Mouse (Mus musculus) adrenal gland, adult 10 weeks (tissue): Measurements from ENCODE around the gene Zcwpw1. TPM values are rescaled to one million over a fixed set of nuclear protein-coding genes. Genes with fewer than 3 reads are reported as not detected.

ENCODE experiments used
- polyA plus RNA-seq: library from polyadenylated mRNA; stranded (reverse); fragments of 350-450 nt; fragmentation: Illumina TruSeq; extraction: RNeasy Lipid Tissue Mini Kit (QIAGEN cat#74804); gene quantifications from one replicate; pipeline ENCODE4 v1.2.3, GENCODE M21; 2014; ENCODE audit warnings: low read depth, low replicate concordance

The Zcwpw1 gene
- polyA plus RNA-seq = 7.7 TPM

GRCm38 (mm10) chr5:137787151-137787928 is at the start of gene Zcwpw1, which contains the start of gene Mepce:
Zcwpw1 (plus strand) TSS chr5:137787798.
Mepce (minus strand) TSS chr5:137787655.

DNA sequence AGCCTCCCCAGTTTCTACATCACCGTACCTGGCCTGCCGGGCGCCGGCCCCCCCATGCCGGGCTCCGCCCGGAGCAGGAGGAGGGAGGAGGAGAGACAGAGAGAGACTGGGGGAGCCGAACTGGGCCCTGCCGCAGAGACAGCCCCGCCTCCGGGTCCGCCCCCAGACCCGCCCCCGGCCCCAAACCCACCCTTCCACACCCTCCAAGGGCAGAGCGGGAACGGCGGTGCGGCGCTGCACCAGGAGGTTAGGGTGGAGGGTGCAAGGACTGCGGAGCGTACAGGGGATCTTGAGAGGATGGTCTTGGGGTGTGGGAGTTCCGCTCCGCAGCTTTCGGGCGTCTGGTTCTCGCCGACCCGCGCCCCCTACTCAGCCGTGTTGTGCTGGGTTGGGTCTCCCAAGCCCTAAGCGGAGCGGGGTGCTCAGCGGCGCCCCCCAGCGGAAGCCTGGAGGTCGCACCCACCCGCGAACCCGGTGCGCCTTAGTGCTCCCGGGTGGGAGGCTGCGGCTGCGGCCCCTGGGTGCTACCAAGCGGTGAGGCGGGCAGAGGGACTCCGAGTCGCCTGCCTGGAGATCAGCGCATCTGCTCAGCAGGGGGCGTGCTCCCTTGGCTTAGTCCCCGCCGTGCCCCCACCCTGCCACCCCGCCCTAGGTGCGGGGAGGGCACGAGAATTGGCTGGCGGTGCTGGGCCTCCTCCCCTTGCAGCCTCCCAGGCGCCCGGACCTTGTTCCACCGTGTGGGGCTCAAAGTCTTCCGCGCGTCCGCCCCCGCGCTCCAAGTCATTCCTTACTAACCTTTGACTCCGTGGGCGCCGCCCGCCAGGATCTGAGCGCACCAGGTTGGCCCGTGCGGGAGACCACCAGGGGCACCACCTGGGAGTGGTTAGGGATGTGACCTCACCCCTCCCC is 46.3 kb upstream of the Zcwpw1 start, which contains the start of gene Nyap1:
Nyap1 (minus strand) TSS at position 585 of the 909 bp plus-strand sequence.

GRCm38 (mm10) chr5:137745214-137746171 is 42.1 kb upstream of the Zcwpw1 start, which contains the start of gene Tsc22d4:
Tsc22d4 (plus strand) TSS chr5:137745730.

GRCm38 (mm10) chr5:137778635-137779034 is 9.0 kb upstream of the Zcwpw1 start, which contains the start of gene Ppp1r35:
Ppp1r35 (plus strand) TSS chr5:137778849.

DNA sequence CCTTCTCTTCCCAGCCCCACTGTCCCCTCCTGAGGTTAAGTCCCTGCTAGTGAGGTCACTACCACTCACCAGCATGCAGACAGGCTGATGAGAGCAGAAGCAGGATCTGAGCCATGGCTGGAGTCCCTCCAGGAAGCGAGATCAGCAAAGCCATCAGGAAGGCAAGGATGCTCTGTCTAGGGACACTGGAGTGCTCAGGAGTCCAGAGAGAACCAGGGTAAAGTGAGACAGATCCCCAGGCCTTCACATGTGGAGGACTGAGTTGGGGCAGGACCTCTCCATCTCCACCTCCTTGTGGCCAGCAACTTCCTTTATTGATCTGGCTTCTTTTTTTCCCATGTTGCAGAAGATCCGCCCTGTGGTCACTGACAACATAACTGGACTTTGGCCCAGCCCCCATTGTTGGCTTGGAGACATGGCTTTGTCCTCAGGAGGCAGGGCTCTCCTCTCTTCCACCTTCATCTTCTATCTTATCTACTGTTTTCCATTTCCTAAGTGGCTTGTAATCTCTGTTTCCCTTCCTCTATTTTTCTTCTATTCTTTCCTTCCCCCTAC is 48.4 kb downstream of the Zcwpw1 start, which contains the start of gene Pilra:
Pilra (minus strand) TSS at position 316 of the 555 bp plus-strand sequence.

DNA sequence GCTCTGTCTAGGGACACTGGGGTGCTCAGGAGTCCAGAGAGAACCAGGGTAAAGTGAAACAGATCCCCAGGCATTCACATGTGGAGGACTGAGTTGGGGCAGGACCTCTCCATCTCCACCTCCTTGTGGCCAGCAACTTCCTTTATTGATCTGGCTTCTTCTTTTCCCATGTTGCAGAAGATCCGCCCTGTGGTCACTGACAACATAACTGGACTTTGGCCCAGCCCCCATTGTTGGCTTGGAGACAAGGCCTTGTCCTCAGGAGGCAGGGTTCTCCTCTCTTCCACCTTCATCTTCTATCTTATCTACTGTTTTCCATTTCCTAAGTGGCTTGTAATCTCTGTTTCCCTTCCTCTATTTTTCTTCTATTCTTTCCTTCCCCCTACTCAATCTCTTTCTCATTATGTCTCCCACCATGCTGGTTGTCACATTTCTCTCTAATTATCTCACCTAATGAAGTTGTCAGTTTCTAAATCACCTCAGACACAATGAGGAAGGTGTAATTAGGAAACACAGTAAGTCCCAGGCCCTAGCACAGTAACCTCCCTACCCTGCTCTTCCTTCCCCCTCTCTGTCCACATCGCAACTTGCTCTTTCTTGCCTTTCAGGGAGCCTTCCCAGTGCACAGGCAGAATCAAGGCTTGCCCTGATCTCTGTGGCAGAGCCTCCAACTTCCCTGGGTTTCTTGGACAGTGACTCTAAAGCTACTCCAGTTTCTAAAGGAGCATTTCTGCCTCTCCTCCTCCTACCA is 70.5 kb downstream of the Zcwpw1 start, which contains the start of gene Pilrb1:
Pilrb1 (minus strand) TSS at position 147 of the 751 bp plus-strand sequence.

DNA sequence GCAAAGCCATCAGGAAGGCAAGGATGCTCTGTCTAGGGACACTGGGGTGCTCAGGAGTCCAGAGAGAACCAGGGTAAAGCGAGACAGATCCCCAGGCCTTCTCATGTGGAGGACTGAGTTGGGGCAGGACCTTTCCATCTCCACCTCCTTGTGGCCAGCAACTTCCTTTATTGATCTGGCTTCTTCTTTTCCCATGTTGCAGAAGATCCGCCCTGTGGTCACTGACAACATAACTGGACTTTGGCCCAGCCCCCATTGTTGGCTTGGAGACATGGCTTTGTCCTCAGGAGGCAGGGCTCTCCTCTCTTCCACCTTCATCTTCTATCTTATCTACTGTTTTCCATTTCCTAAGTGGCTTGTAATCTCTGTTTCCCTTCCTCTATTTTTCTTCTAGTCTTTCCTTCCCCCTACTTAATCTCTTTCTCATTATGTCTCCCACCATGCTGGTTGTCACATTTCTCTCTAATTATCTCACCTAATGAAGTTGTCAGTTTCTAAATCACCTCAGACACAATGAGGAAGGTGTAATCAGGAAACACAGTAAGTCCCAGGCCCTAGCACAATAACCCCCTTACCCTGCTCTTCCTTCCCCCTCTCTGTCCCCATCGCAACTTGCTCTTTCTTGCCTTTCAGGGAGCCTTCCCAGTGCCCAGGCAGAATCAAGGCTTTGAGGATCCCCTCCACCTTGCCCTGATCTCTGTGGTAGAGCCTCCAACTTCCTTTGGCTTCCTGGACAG is 84.2 kb downstream of the Zcwpw1 start, which contains the start of gene Pilrb2:
Pilrb2 (minus strand) TSS at position 172 of the 737 bp plus-strand sequence.

Other genes with a start within 250 kb of the Zcwpw1 start
- gene Actl6b, start 234.3 kb upstream of the Zcwpw1 start, polyA plus RNA-seq = not detected
- not detected for gene Tfr2, start 218.0 kb upstream of the Zcwpw1 start, polyA plus RNA-seq
- not detected for gene Mospd3, start 186.7 kb upstream of the Zcwpw1 start, polyA plus RNA-seq
- 63.9 TPM for gene Pcolce, start 174.0 kb upstream of the Zcwpw1 start, polyA plus RNA-seq
- gene Fbxo24, start 158.8 kb upstream of the Zcwpw1 start, polyA plus RNA-seq = not detected
- gene Lrch4, start 158.7 kb upstream of the Zcwpw1 start, polyA plus RNA-seq = 0.99 TPM
- not detected for gene Gm20605, start 158.6 kb upstream of the Zcwpw1 start, polyA plus RNA-seq
- not detected for gene Sap25, start 146.5 kb upstream of the Zcwpw1 start, polyA plus RNA-seq
- gene Irs3, start 142.1 kb upstream of the Zcwpw1 start, polyA plus RNA-seq = 0.58 TPM
- gene Agfg2, start 103.1 kb upstream of the Zcwpw1 start, polyA plus RNA-seq = 12.5 TPM
- not detected for gene Nyap1, start 46.2 kb upstream of the Zcwpw1 start, polyA plus RNA-seq
- gene Tsc22d4, start 42.1 kb upstream of the Zcwpw1 start, polyA plus RNA-seq = 0.29 TPM
- not detected for gene Ppp1r35, start 8.9 kb upstream of the Zcwpw1 start, polyA plus RNA-seq
- gene Mepce, start 143 bp upstream of the Zcwpw1 start, polyA plus RNA-seq = 10.4 TPM
- gene Pilra, start 48.5 kb downstream of the Zcwpw1 start, polyA plus RNA-seq = 0.76 TPM
- gene Pilrb1, start 70.3 kb downstream of the Zcwpw1 start, polyA plus RNA-seq = not detected
- not detected for gene Pilrb2, start 84.0 kb downstream of the Zcwpw1 start, polyA plus RNA-seq
- gene Cyp3a13, start 133.8 kb downstream of the Zcwpw1 start, polyA plus RNA-seq = not detected
- gene Gjc3, start 175.3 kb downstream of the Zcwpw1 start, polyA plus RNA-seq = 0.64 TPM
- not detected for gene Azgp1, start 193.7 kb downstream of the Zcwpw1 start, polyA plus RNA-seq
- gene Smok3a, start 233.5 kb downstream of the Zcwpw1 start, polyA plus RNA-seq = not detected
- gene Smok3b, start 233.6 kb downstream of the Zcwpw1 start, polyA plus RNA-seq = not detected